ENCODE assay signal across 8 mouse cellular contexts in genomic region chr4:56946641-56947640, GRCm38 (mm10). TPM values are rescaled to one million over a fixed set of nuclear protein-coding genes. Genes with fewer than 3 reads are reported as not detected.
DNase-seq lines count a peak whose midpoint lies in the region; ATAC-seq and TF ChIP-seq lines count a peak whose summit lies in the region.

TSS of gene Tmem245 (minus strand) at chr4:56947437.

- H3K36me3 ChIP-seq in embryonic facial prominence, embryonic 14.5 days (ENCODE audit: control insufficient read depth, insufficient read depth, low read length) = no peaks in the 10 kb centered on the region
- peaks cover 20% of the 10 kb centered on the region for H3K36me3 ChIP-seq in heart, adult 2 months (ENCODE audit: control insufficient read depth, insufficient read depth, low read length)
- H3K36me3 ChIP-seq in limb, embryonic 13.5 days = no peaks in the 10 kb centered on the region
- H3K36me3 ChIP-seq in midbrain, embryonic 16.5 days (ENCODE audit: control insufficient read depth, insufficient read depth, low read length) = no peaks in the 10 kb centered on the region

- intact Hi-C loops in heart, adult 2 months (cut with DNase I) = loop anchor here (5.0 kb wide), 1 partner anchor 80 kb away; the partner anchor contains the start of gene Ctnnal1

- WGBS in embryonic facial prominence, embryonic 14.5 days = 0% methylated on average over 63 of the region's 107 CpGs
- WGBS in heart, adult 2 months = under 1% methylated on average over 107 of the region's 107 CpGs
- under 1% methylated on average over 103 of the region's 107 CpGs for WGBS in limb, embryonic 13.5 days
- under 1% methylated on average over 104 of the region's 107 CpGs for WGBS in midbrain, embryonic 16.5 days

- peak within 1 kb of the TSS; percentile 66 for H3K4me2 ChIP-seq in embryonic facial prominence, embryonic 14.5 days (ENCODE audit: low read depth, low read length)
- peak within 1 kb of the TSS; percentile 85 for H3K4me2 ChIP-seq in limb, embryonic 13.5 days (replicated peaks)
- peak within 1 kb of the TSS; percentile 92 for H3K4me2 ChIP-seq in midbrain, embryonic 16.5 days (ENCODE audit: low read length)

- peak within 1 kb of the TSS; percentile 92 for H3K9ac ChIP-seq in embryonic facial prominence, embryonic 14.5 days (ENCODE audit: low read depth, low read length)
- H3K9ac ChIP-seq in heart, adult 2 months (ENCODE audit: low read depth, low read length) = peak within 1 kb of the TSS; percentile 87
- peak within 1 kb of the TSS; percentile 96 for H3K9ac ChIP-seq in limb, embryonic 13.5 days
- peak within 1 kb of the TSS; percentile 84 for H3K9ac ChIP-seq in midbrain, embryonic 16.5 days (ENCODE audit: low read depth, low read length)

- peak; percentile 16 for TF ChIP-seq CTCF in heart, adult 2 months (IDR thresholded peaks at IDR 0.05)

- ATAC-seq in embryonic facial prominence, embryonic 14.5 days (ENCODE audit: low read depth) = peak; percentile 97
- ATAC-seq in limb, embryonic 13.5 days (ENCODE audit: low FRiP score, low read depth) = peak; percentile 97
- peak; percentile 97 for ATAC-seq in midbrain, embryonic 16.5 days

- 0 out of 2 replicates have a peak, but pooled peaks have one; percentile 25 for TF ChIP-seq EP300 in heart, adult 2 months (IDR thresholded peaks at IDR 0.05; ENCODE audit: insufficient read depth, low read depth, low read length)

- no peaks in the 10 kb centered on the region for H3K9me3 ChIP-seq in embryonic facial prominence, embryonic 14.5 days (ENCODE audit: control insufficient read depth, low read length)
- H3K9me3 ChIP-seq in limb, embryonic 13.5 days = no peaks in the 10 kb centered on the region
- no peaks in the 10 kb centered on the region for H3K9me3 ChIP-seq in midbrain, embryonic 16.5 days (replicated peaks; ENCODE audit: control insufficient read depth, low read length, poor library complexity, severe bottlenecking)

- peak; percentile 54 for TF ChIP-seq POLR2A in heart, adult 2 months (IDR thresholded peaks at IDR 0.05; ENCODE audit: insufficient read depth, low read depth, low read length)

- H3K4me3 ChIP-seq in embryonic facial prominence, embryonic 14.5 days (ENCODE audit: low read depth, low read length) = peak within 1 kb of the TSS; percentile 94
- peak within 1 kb of the TSS; percentile 96 for H3K4me3 ChIP-seq in heart, adult 2 months
- peak within 1 kb of the TSS; percentile 96 for H3K4me3 ChIP-seq in limb, embryonic 13.5 days
- peak within 1 kb of the TSS; percentile 88 for H3K4me3 ChIP-seq in midbrain, embryonic 16.5 days (ENCODE audit: low read depth, low read length)

- DNase-seq in 3T3-L1 (ENCODE audit: low read depth, low spot score) = peak; percentile 96
- peak; percentile 68 to 83 for DNase-seq in adrenal gland, postnatal 4 days (ENCODE audit: low spot score in 2 of 2)
- DNase-seq in embryonic facial prominence, embryonic 14.5 days (ENCODE audit: low spot score) = peak; percentile 99
- peak; percentile 95 to 96 for DNase-seq in heart, adult 2 months
- DNase-seq in kidney, adult 8-10 months = peak; percentile 95
- DNase-seq in spleen, postnatal 10 days (ENCODE audit: low spot score in 2 of 2) = peak; percentile 70 to 93

- peak within 1 kb of the TSS; percentile 92 for H3K27ac ChIP-seq in embryonic facial prominence, embryonic 14.5 days (replicated peaks; ENCODE audit: low read depth, low read length)
- peak within 1 kb of the TSS; percentile 97 for H3K27ac ChIP-seq in heart, adult 2 months
- peak within 1 kb of the TSS; percentile 92 for H3K27ac ChIP-seq in limb, embryonic 13.5 days
- H3K27ac ChIP-seq in midbrain, embryonic 16.5 days (ENCODE audit: low read length) = peak within 1 kb of the TSS; percentile 91

- H3K4me1 ChIP-seq in embryonic facial prominence, embryonic 14.5 days (ENCODE audit: control insufficient read depth, insufficient read depth, low read length) = peaks cover 18% of the 10 kb centered on the region
- peaks cover 21% of the 10 kb centered on the region for H3K4me1 ChIP-seq in heart, adult 2 months (ENCODE audit: control insufficient read depth, insufficient read depth, low read length)
- H3K4me1 ChIP-seq in limb, embryonic 13.5 days = peaks cover 50% of the 10 kb centered on the region
- peaks cover 29% of the 10 kb centered on the region for H3K4me1 ChIP-seq in midbrain, embryonic 16.5 days (ENCODE audit: control insufficient read depth, insufficient read depth, low read length)

- H3K79me2 ChIP-seq in heart, adult 2 months (replicated peaks; ENCODE audit: control insufficient read depth, insufficient read depth, low read length) = peaks cover 6% of the 10 kb centered on the region; the same call in 1 of the 2 replicates

- H3K27me3 ChIP-seq in embryonic facial prominence, embryonic 14.5 days (replicated peaks; ENCODE audit: control insufficient read depth, insufficient read depth, low read length) = no peaks in the 10 kb centered on the region
- H3K27me3 ChIP-seq in heart, adult 2 months (ENCODE audit: control insufficient read depth, insufficient read depth, low read length) = no peaks in the 10 kb centered on the region
- no peaks in the 10 kb centered on the region for H3K27me3 ChIP-seq in limb, embryonic 13.5 days
- H3K27me3 ChIP-seq in midbrain, embryonic 16.5 days (ENCODE audit: control insufficient read depth, insufficient read depth, low read depth, low read length) = no peaks in the 10 kb centered on the region

RNA-seq across cellular contexts. Expression of gene Tmem245, which starts in this region (rescaled TPM):
- total RNA-seq in adrenal gland, postnatal 4 days (2021) = 10 to 100 TPM; 40.9 to 43.7 TPM
- 9.8 and 11.7 TPM in 2 replicates for polyA plus RNA-seq in embryonic facial prominence, embryonic 14.5 days (2014; fragmentation: Nextera tagmentation; extraction: Ambion mirVana)
- total RNA-seq in heart, adult 2 months (2021) = 10 to 100 TPM; 66.3 to 77.3 TPM
- polyA plus RNA-seq in heart, adult 2 months (2012; rRNA removed) = 24.0 and 42.0 TPM in 2 replicates
- 10.0 and 11.6 TPM in 2 replicates for polyA plus RNA-seq in limb, embryonic 13.5 days (2015; fragmentation: Nextera tagmentation; extraction: Ambion mirVana)
- polyA plus RNA-seq in midbrain, embryonic 16.5 days (2015; fragmentation: Nextera tagmentation; extraction: Ambion mirVana) = 7.6 and 9.3 TPM in 2 replicates

Comparison
In these comparisons a context has a peak if more than half of its experiments do, and no peak if none do; other contexts are left out.
1. Peak in every context shown above with its lines: DNase-seq, ATAC-seq, H3K4me3 ChIP-seq and H3K27ac ChIP-seq.